Mouse (Mus musculus): Measurements from ENCODE around the gene Ppp1r15b. TPM values are rescaled to one million over a fixed set of nuclear protein-coding genes. Genes with fewer than 3 reads are reported as not detected.

Gene Ppp1r15b
- polyA plus RNA-seq, 1 experiment from 2014 or later = 44.9 TPM

DNA sequence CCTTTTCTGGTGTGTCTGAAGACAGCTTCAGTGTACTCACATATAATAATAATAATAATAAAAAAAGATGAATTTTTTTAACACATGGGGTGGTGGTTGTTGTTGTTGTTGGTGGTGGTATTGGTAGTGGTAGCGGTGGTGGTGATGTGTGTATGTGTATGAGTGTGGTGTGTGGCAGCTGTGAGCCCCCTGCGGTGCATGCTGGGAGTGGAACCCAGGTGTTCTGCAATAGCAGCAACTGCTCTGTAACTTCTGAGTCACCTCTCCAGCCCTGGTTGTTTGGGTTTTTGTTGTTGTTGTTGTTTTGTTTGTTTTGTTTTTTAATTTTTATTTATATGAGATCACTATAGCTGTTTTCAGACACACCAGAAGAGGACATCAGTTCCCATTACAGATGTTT is 19.6 kb downstream of the Ppp1r15b start:
- H3K36me3 ChIP-seq = no peaks in the 10 kb centered on the region
- H3K4me1 ChIP-seq = 0 out of 2 replicates have a peak, but pooled peaks cover 3% of the 10 kb centered on the region
- no peaks in the 10 kb centered on the region for H3K9me3 ChIP-seq
- no peak for DNase-seq (ENCODE audit: low spot score)
- no peak overlapping the region for H3K4me3 ChIP-seq
- H3K27ac ChIP-seq = no peak overlapping the region
- 89% methylated on average over 2 of the region's 2 CpGs for WGBS
- H3K27me3 ChIP-seq (ENCODE audit: insufficient read depth, poor library complexity, severe bottlenecking) = no peaks in the 10 kb centered on the region

GRCm38 (mm10) chr1:133152213-133152612 is 21.3 kb downstream of the Ppp1r15b start:
- DNase-seq (ENCODE audit: low spot score) = no peak
- no peaks in the 10 kb centered on the region for H3K36me3 ChIP-seq
- 83% methylated on average over 3 of the region's 3 CpGs for WGBS
- H3K27me3 ChIP-seq (ENCODE audit: insufficient read depth, poor library complexity, severe bottlenecking) = no peaks in the 10 kb centered on the region
- H3K9me3 ChIP-seq = no peaks in the 10 kb centered on the region
- H3K27ac ChIP-seq = no peak overlapping the region
- no peaks in the 10 kb centered on the region for H3K4me1 ChIP-seq
- H3K4me3 ChIP-seq = no peak overlapping the region

- Histone ChIP-seq H3K27ac (no peak overlapping the region), H3K36me3 (no peaks in the 10 kb centered on the region), H3K4me3 (no peak overlapping the region), H3K9me3 (no peaks in the 10 kb centered on the region), H3K4me1 (peaks cover 7% of the 10 kb centered on the region), H3K27me3 (ENCODE audit: insufficient read depth, poor library complexity, severe bottlenecking) (peaks cover 20% of the 10 kb centered on the region)
- 75% methylated on average over 6 of the region's 6 CpGs for WGBS
- no peak for DNase-seq (ENCODE audit: low spot score)
These were observed 24.3 kb downstream of the Ppp1r15b start for GRCm38 (mm10) chr1:133155270-133155669.

DNA sequence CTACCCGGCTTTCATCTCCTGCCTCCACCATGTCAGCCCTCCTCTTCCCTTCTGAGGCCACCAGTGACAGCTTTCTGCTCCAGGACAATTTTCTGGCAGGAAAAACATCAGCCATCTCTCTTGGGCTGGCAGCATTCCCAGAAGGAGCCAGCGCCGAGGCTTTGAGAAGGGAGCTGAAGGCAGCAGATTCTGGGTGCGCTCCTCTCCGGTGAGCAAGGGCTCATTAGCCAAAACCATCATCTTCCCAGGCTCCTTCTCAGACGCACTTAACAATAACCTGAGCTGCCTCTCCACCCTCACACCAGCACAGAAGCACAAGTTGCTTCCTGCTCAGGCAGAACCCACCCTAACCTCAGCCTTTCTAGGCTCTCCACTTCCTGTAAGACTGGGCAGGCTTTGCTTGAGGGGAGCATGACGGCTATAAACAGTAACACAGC is 28.2 kb downstream of the Ppp1r15b start:
- no peaks in the 10 kb centered on the region for H3K9me3 ChIP-seq
- no peak for DNase-seq (ENCODE audit: low spot score)
- peaks cover 59% of the 10 kb centered on the region for H3K27me3 ChIP-seq (ENCODE audit: insufficient read depth, poor library complexity, severe bottlenecking)
- 53% methylated on average over 7 of the region's 7 CpGs for WGBS
- H3K36me3 ChIP-seq = no peaks in the 10 kb centered on the region
- no peak overlapping the region for H3K4me3 ChIP-seq
- H3K27ac ChIP-seq = peak overlapping the region; percentile 59; the same call in 1 of the 2 replicates
- peaks cover 18% of the 10 kb centered on the region for H3K4me1 ChIP-seq

DNA sequence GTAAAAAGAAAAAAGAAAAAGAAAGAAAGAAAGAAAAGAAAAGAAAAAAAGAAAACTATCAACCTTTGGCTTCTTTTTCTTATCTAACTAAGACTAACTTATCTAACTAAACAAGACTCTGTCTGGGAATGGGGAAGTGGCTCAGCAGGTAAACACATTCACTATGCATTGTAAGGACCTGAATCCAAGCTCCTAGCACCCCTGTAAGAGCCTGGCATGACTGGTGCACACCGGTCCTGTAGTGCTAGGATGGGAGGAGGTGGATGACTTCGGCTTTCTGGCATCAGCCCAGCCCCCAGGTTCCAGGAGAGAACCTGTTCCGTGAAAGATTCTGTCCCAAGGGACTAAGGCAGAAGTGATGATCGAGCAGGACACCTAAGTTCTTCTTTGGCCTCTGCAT is 30.6 kb downstream of the Ppp1r15b start:
- no peaks in the 10 kb centered on the region for H3K9me3 ChIP-seq

GRCm38 (mm10) chr1:133162046-133162445 is 31.1 kb downstream of the Ppp1r15b start:
- Histone ChIP-seq H3K4me1 (peaks cover 26% of the 10 kb centered on the region), H3K9me3 (no peaks in the 10 kb centered on the region), H3K27me3 (ENCODE audit: insufficient read depth, poor library complexity, severe bottlenecking) (peaks cover 86% of the 10 kb centered on the region), H3K4me3 (no peak overlapping the region), H3K36me3 (no peaks in the 10 kb centered on the region), H3K27ac (no peak overlapping the region)
- DNase-seq (ENCODE audit: low spot score) = no peak
- 62% methylated on average over 10 of the region's 10 CpGs for WGBS

More for the DNA sequence above, 30.6 kb downstream of the Ppp1r15b start:
- no peak overlapping the region for H3K4me3 ChIP-seq
- H3K36me3 ChIP-seq = no peaks in the 10 kb centered on the region
- no peak overlapping the region for H3K27ac ChIP-seq
- H3K4me1 ChIP-seq = peaks cover 26% of the 10 kb centered on the region
- DNase-seq (ENCODE audit: low spot score) = no peak
- H3K27me3 ChIP-seq (ENCODE audit: insufficient read depth, poor library complexity, severe bottlenecking) = peaks cover 81% of the 10 kb centered on the region
- WGBS = 48% methylated on average over 4 of the region's 4 CpGs

DNA sequence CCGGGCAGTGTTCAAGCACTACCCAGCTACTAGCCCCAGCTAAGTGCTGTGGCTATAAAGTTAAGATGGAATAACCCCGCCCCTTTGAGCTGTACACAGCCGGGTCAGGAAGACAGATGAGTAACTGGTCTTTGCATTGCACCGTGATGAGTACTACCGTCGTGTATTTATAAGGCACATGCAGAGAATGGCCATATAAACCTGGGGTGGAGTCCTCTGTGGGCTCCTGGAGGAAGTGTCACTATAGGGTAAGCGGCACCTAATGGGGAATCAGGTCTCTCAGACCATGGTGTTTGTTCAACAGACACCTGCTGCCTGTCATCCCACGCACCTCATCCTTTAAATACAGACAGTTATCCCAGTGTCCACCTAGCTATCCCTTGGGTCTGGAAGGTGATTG is 32.0 kb downstream of the Ppp1r15b start:
- H3K4me3 ChIP-seq = no peak overlapping the region
- H3K9me3 ChIP-seq = no peaks in the 10 kb centered on the region
- H3K36me3 ChIP-seq = no peaks in the 10 kb centered on the region
- DNase-seq (ENCODE audit: low spot score) = no peak
- 52% methylated on average over 8 of the region's 8 CpGs for WGBS
- H3K27ac ChIP-seq = no peak overlapping the region
- peaks cover 93% of the 10 kb centered on the region for H3K27me3 ChIP-seq (ENCODE audit: insufficient read depth, poor library complexity, severe bottlenecking)
- peaks cover 26% of the 10 kb centered on the region for H3K4me1 ChIP-seq

DNA sequence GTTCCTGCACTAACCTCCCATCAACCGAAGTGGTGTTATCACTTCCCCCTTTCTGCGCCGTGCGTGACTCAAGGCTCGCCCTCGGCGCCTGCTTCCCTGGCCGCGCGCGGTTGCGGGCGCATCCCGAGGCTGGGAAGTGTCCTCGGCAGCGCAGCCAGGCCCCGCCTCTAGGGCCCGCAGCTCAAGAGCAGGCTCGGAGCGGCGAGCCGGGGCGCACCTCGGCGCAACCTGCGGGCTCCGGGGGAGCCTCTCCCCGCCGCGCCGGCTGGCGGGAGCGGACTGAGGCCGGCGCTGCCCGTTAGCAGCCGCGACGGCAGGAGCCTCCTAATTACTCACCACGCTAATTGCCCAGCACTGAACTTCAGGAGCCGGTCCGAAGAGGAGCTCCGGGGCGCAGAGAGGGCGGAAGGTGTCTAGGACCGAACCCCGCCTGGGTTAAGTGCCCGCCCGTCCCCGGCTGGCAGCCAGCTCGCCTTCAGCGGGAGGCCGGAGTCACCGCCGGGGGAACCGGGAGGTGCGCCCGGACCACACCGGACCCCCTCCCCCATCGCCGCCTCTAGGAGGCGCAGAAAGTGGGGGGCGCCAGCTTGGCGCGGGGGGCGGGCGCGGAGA is 33.0 kb downstream of the Ppp1r15b start, which contains the start of gene Plekha6:
Plekha6 (plus strand) TSS at position 391 of the 612 bp plus-strand sequence.
- Histone ChIP-seq H3K9me3 (no peaks in the 10 kb centered on the region), H3K27me3 (ENCODE audit: insufficient read depth, poor library complexity, severe bottlenecking) (peaks cover 93% of the 10 kb centered on the region), H3K4me1 (peaks cover 31% of the 10 kb centered on the region), H3K27ac (peak within 1 kb of the TSS; percentile 43), H3K36me3 (no peaks in the 10 kb centered on the region), H3K4me3 (peak within 1 kb of the TSS; percentile 65)
- no peak for DNase-seq (ENCODE audit: low spot score)
- WGBS = under 1% methylated on average over 64 of the region's 68 CpGs

- Histone ChIP-seq H3K27ac (0 out of 2 replicates have a peak overlapping the region, but pooled peaks have one; percentile 43), H3K9me3 (no peaks in the 10 kb centered on the region), H3K4me1 (peaks cover 26% of the 10 kb centered on the region), H3K27me3 (ENCODE audit: insufficient read depth, poor library complexity, severe bottlenecking) (peaks cover 93% of the 10 kb centered on the region), H3K36me3 (no peaks in the 10 kb centered on the region), H3K4me3 (peak overlapping the region; percentile 65)
- no peak for DNase-seq (ENCODE audit: low spot score)
- 1% methylated on average over 10 of the region's 10 CpGs for WGBS
These were observed 33.7 kb downstream of the Ppp1r15b start for GRCm38 (mm10) chr1:133164591-133165011.

- Histone ChIP-seq H3K4me3 (no peak overlapping the region), H3K27ac (no peak overlapping the region), H3K9me3 (no peaks in the 10 kb centered on the region), H3K27me3 (ENCODE audit: insufficient read depth, poor library complexity, severe bottlenecking) (peaks cover 96% of the 10 kb centered on the region), H3K36me3 (no peaks in the 10 kb centered on the region), H3K4me1 (peaks cover 26% of the 10 kb centered on the region)
- 33% methylated on average over 11 of the region's 11 CpGs for WGBS
- no peak for DNase-seq (ENCODE audit: low spot score)
These were observed 34.2 kb downstream of the Ppp1r15b start for GRCm38 (mm10) chr1:133165111-133165510.

- peak overlapping the region; percentile 31; the same call in 1 of the 2 replicates for H3K4me3 ChIP-seq
- peaks cover 21% of the 10 kb centered on the region for H3K4me1 ChIP-seq
- no peaks in the 10 kb centered on the region for H3K36me3 ChIP-seq
- DNase-seq (ENCODE audit: low spot score) = no peak
- no peaks in the 10 kb centered on the region for H3K9me3 ChIP-seq
- H3K27me3 ChIP-seq (ENCODE audit: insufficient read depth, poor library complexity, severe bottlenecking) = peaks cover 84% of the 10 kb centered on the region
- WGBS = 47% methylated on average over 19 of the region's 19 CpGs
- no peak overlapping the region for H3K27ac ChIP-seq
These were observed 37.5 kb downstream of the Ppp1r15b start for GRCm38 (mm10) chr1:133168318-133169060.

DNA sequence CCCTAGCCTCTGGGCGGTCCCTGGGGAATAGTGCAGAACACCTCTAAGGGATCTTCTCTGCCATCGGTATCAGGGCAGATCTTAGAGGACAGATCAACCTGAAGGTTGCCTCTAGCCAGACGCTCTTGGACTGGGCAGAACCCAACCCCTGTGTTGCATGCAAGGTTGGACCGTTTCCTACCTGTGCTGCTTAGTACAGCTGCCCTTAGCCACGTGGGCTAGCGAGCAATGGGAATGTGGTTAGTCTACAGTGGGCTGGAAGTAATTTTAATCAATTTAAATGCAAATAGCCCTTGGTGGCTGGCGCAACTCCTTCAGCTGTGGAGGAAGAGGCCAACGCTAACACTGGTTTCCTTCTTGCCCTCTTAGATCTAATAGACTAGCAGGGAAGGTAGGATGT is 39.3 kb downstream of the Ppp1r15b start:
- no peaks in the 10 kb centered on the region for H3K36me3 ChIP-seq
- no peak for DNase-seq (ENCODE audit: low spot score)
- H3K9me3 ChIP-seq = no peaks in the 10 kb centered on the region
- H3K4me1 ChIP-seq = 0 out of 2 replicates have a peak, but pooled peaks cover 6% of the 10 kb centered on the region
- WGBS = 79% methylated on average over 8 of the region's 8 CpGs
- no peak overlapping the region for H3K4me3 ChIP-seq
- H3K27me3 ChIP-seq (ENCODE audit: insufficient read depth, poor library complexity, severe bottlenecking) = peaks cover 74% of the 10 kb centered on the region
- H3K27ac ChIP-seq = no peak overlapping the region

GRCm38 (mm10) chr1:133171357-133171756 is 40.4 kb downstream of the Ppp1r15b start:
- Histone ChIP-seq H3K4me3 (no peak overlapping the region), H3K27ac (no peak overlapping the region), H3K4me1 (0 out of 2 replicates have a peak, but pooled peaks cover 9% of the 10 kb centered on the region), H3K36me3 (no peaks in the 10 kb centered on the region), H3K27me3 (ENCODE audit: insufficient read depth, poor library complexity, severe bottlenecking) (peaks cover 64% of the 10 kb centered on the region), H3K9me3 (no peaks in the 10 kb centered on the region)
- DNase-seq (ENCODE audit: low spot score) = no peak
- 86% methylated on average over 9 of the region's 9 CpGs for WGBS
